ENCODE assay signal across 12 mouse cellular contexts in the genomic region with DNA sequence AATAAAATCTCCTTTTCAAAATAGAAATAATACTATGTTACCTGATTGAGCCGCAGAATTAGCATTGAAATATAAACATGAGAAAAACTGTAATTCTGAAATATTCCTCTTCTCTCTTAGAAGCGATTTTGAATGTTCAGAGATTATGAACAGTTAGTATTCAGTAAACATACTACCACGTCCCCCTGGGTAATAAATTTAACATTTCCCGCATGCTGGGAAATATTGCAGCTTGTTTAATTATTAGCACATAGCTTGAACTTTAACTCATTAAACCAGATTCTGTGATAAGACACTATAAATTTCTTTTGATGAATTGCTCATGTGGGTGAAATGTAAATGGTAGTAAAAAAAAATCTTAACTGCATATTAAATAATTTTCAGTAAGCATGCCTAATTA. TPM values are rescaled to one million over a fixed set of nuclear protein-coding genes. Genes with fewer than 3 reads are reported as not detected.
A peak's percentile ranks its signal among the peaks of the same experiment; 100 is the strongest.
DNase-seq lines count a peak whose midpoint lies in the region; ATAC-seq and TF ChIP-seq lines count a peak whose summit lies in the region.
"Had no signal": no experiment of that assay in that cellular context is flagged by ENCODE, and none has a peak within 500 bp of the region (broad histone marks: within the 10 kb centered on the region; RNA-seq: fewer than 3 reads in every experiment).

No protein-coding gene starts in this region.

- no peaks in the 10 kb centered on the region for H3K9me3 ChIP-seq in forebrain, postnatal 0 days (ENCODE audit: low read length)
- no peaks in the 10 kb centered on the region for H3K9me3 ChIP-seq in forebrain, embryonic 10.5 days
- no peaks in the 10 kb centered on the region for H3K9me3 ChIP-seq in hindbrain, embryonic 13.5 days
- H3K9me3 ChIP-seq in midbrain, embryonic 16.5 days (replicated peaks; ENCODE audit: control insufficient read depth, low read length, poor library complexity, severe bottlenecking): no peaks in the 10 kb centered on the region
- H3K9me3 ChIP-seq: limb, embryonic 15.5 days; lung, embryonic 15.5 days had no signal

- H3K4me2 ChIP-seq in forebrain, postnatal 0 days (ENCODE audit: low read depth): peak overlapping the region; percentile 44
- H3K4me2 ChIP-seq in hindbrain, embryonic 13.5 days: peak overlapping the region; percentile 60
- H3K4me2 ChIP-seq in midbrain, embryonic 16.5 days (ENCODE audit: low read length): peak overlapping the region; percentile 28; the same call in 1 of the 2 replicates
- H3K4me2 ChIP-seq: limb, embryonic 15.5 days; lung, embryonic 15.5 days had no signal

- no peak overlapping the region for H3K9ac ChIP-seq in forebrain, postnatal 0 days
- no peak overlapping the region for H3K9ac ChIP-seq in hindbrain, embryonic 13.5 days
- H3K9ac ChIP-seq in midbrain, embryonic 16.5 days (ENCODE audit: low read depth, low read length): no peak overlapping the region
- H3K9ac ChIP-seq: limb, embryonic 15.5 days; lung, embryonic 15.5 days had no signal

- H3K4me1 ChIP-seq in forebrain, postnatal 0 days (ENCODE audit: insufficient read depth): no peaks in the 10 kb centered on the region
- 0 out of 2 replicates have a peak, but pooled peaks cover 4% of the 10 kb centered on the region for H3K4me1 ChIP-seq in forebrain, embryonic 10.5 days
- H3K4me1 ChIP-seq in hindbrain, embryonic 13.5 days (replicated peaks): peaks cover 15% of the 10 kb centered on the region
- peaks cover 7% of the 10 kb centered on the region for H3K4me1 ChIP-seq in midbrain, embryonic 16.5 days (ENCODE audit: control insufficient read depth, insufficient read depth, low read length)
- H3K4me1 ChIP-seq: limb, embryonic 15.5 days; lung, embryonic 15.5 days had no signal

- peak overlapping the region; percentile 43 for H3K4me3 ChIP-seq in forebrain, postnatal 0 days (ENCODE audit: low read depth, low read length)
- H3K4me3 ChIP-seq in forebrain, embryonic 10.5 days: no peak overlapping the region
- peak overlapping the region; percentile 57 for H3K4me3 ChIP-seq in layer of hippocampus, adult 2 months
- peak overlapping the region; percentile 46 for H3K4me3 ChIP-seq in hindbrain, embryonic 13.5 days
- H3K4me3 ChIP-seq in midbrain, embryonic 16.5 days (ENCODE audit: low read depth, low read length): peak overlapping the region; percentile 15; the same call in 1 of the 2 replicates
- H3K4me3 ChIP-seq: limb, embryonic 15.5 days; lung, embryonic 15.5 days had no signal

- H3K36me3 ChIP-seq in forebrain, postnatal 0 days (ENCODE audit: insufficient read depth): no peaks in the 10 kb centered on the region
- H3K36me3 ChIP-seq in forebrain, embryonic 10.5 days (replicated peaks): no peaks in the 10 kb centered on the region
- H3K36me3 ChIP-seq in hindbrain, embryonic 13.5 days: 0 out of 2 replicates have a peak, but pooled peaks cover 3% of the 10 kb centered on the region
- no peaks in the 10 kb centered on the region for H3K36me3 ChIP-seq in midbrain, embryonic 16.5 days (ENCODE audit: control insufficient read depth, insufficient read depth, low read length)
- H3K36me3 ChIP-seq: limb, embryonic 15.5 days; lung, embryonic 15.5 days had no signal

- no peak for DNase-seq in forebrain, postnatal 0 days
- no peak for DNase-seq in forebrain, embryonic 10.5 days (ENCODE audit: extremely low spot score, low spot score)
- no peak for DNase-seq in layer of hippocampus, adult 2 months (ENCODE audit: low spot score in 2 of 2)
- no peak for DNase-seq in layer of hippocampus, postnatal 36 days
- no peak for DNase-seq in right cerebral cortex, postnatal 25 days
- no peak for DNase-seq in gastrocnemius, postnatal 25 days

- no peak overlapping the region for H3K27ac ChIP-seq in forebrain, postnatal 0 days (ENCODE audit: low read depth, low read length)
- H3K27ac ChIP-seq in forebrain, embryonic 10.5 days: no peak overlapping the region
- peak overlapping the region; percentile 99 for H3K27ac ChIP-seq in layer of hippocampus, adult 2 months
- H3K27ac ChIP-seq in hindbrain, embryonic 13.5 days: no peak overlapping the region
- H3K27ac ChIP-seq in midbrain, embryonic 16.5 days (ENCODE audit: low read length): no peak overlapping the region; the same call in 1 of the 2 replicates
- H3K27ac ChIP-seq: limb, embryonic 15.5 days; lung, embryonic 15.5 days had no signal

- TF ChIP-seq CTCF in forebrain, postnatal 0 days (IDR thresholded peaks at IDR 0.05; ENCODE audit: low read depth): no peak
- no peak for TF ChIP-seq CTCF in layer of hippocampus, adult 2 months (conservative IDR thresholded peaks at IDR 0.05)

- ATAC-seq in forebrain, postnatal 0 days: no peak
- ATAC-seq in hindbrain, embryonic 13.5 days (ENCODE audit: low FRiP score): no peak
- ATAC-seq in midbrain, embryonic 16.5 days: no peak
- ATAC-seq: activated CD4-positive, CD25-positive, alpha-beta regulatory T cell, adult 4 months had no signal

- 67% methylated on average over 4 of the region's 4 CpGs for WGBS in forebrain, postnatal 0 days
- 89% methylated on average over 4 of the region's 4 CpGs for WGBS in forebrain, embryonic 10.5 days
- 61% methylated on average over 4 of the region's 4 CpGs for WGBS in hindbrain, embryonic 13.5 days
- WGBS in midbrain, embryonic 16.5 days: 58% methylated on average over 4 of the region's 4 CpGs

- H3K27me3 ChIP-seq in forebrain, postnatal 0 days (ENCODE audit: insufficient read depth, low read length): no peaks in the 10 kb centered on the region
- H3K27me3 ChIP-seq in forebrain, embryonic 10.5 days (ENCODE audit: poor library complexity, severe bottlenecking): no peaks in the 10 kb centered on the region
- no peaks in the 10 kb centered on the region for H3K27me3 ChIP-seq in hindbrain, embryonic 13.5 days
- no peaks in the 10 kb centered on the region for H3K27me3 ChIP-seq in midbrain, embryonic 16.5 days (ENCODE audit: control insufficient read depth, insufficient read depth, low read depth, low read length)
- H3K27me3 ChIP-seq: limb, embryonic 15.5 days; lung, embryonic 15.5 days had no signal

RNA-seq across cellular contexts. Expression of a gene that starts 1.0 kb away (rescaled TPM):
- 16.6 and 17.2 TPM in 2 replicates for total RNA-seq in forebrain, postnatal 0 days (2014; rRNA removed)
- 12.3 and 13.3 TPM in 2 replicates for polyA plus RNA-seq in forebrain, postnatal 0 days (2015; fragmentation: Nextera tagmentation; extraction: Ambion mirVana)
- polyA plus RNA-seq in forebrain, embryonic 10.5 days (2016; fragmentation: Nextera tagmentation; extraction: Ambion mirVana): 0.52 and 0.69 TPM in 2 replicates
- 10 to 100 TPM; 81.4 to 87.3 TPM for total RNA-seq in layer of hippocampus, adult 2 months (2021)
- total RNA-seq in layer of hippocampus, postnatal 36 days (2021): 10 to 100 TPM; 75.5 to 82.0 TPM
- 16.7 and 17.0 TPM in 2 replicates for polyA plus RNA-seq in hindbrain, embryonic 13.5 days (2015; fragmentation: Nextera tagmentation; extraction: Ambion mirVana)
- polyA plus RNA-seq in midbrain, embryonic 16.5 days (2015; fragmentation: Nextera tagmentation; extraction: Ambion mirVana): 21.2 and 21.3 TPM in 2 replicates
- total RNA-seq in gastrocnemius, postnatal 25 days (2021): not detected
- polyA plus RNA-seq: testis, adult 2 months had no signal

RNA-seq across cellular contexts. Expression of a gene that starts 58.1 kb away (rescaled TPM):
- total RNA-seq in forebrain, postnatal 0 days (2014; rRNA removed): 41.4 and 47.7 TPM in 2 replicates
- 12.8 and 17.3 TPM in 2 replicates for polyA plus RNA-seq in forebrain, postnatal 0 days (2015; fragmentation: Nextera tagmentation; extraction: Ambion mirVana)
- polyA plus RNA-seq in forebrain, embryonic 10.5 days (2016; fragmentation: Nextera tagmentation; extraction: Ambion mirVana): 23.9 and 26.8 TPM in 2 replicates
- 10 to 100 TPM; 59.6 to 63.8 TPM for total RNA-seq in layer of hippocampus, adult 2 months (2021)
- total RNA-seq in layer of hippocampus, postnatal 36 days (2021): 10 to 100 TPM; 60.4 to 62.2 TPM
- 32.2 and 34.7 TPM in 2 replicates for polyA plus RNA-seq in hindbrain, embryonic 13.5 days (2015; fragmentation: Nextera tagmentation; extraction: Ambion mirVana)
- 27.3 and 27.9 TPM in 2 replicates for polyA plus RNA-seq in midbrain, embryonic 16.5 days (2015; fragmentation: Nextera tagmentation; extraction: Ambion mirVana)
- total RNA-seq in gastrocnemius, postnatal 25 days (2021): 10 to 100 TPM; 19.4 to 21.2 TPM

RNA-seq across cellular contexts. Expression of a gene that starts 58.1 kb away (rescaled TPM):
- 4.5 and 4.9 TPM in 2 replicates for total RNA-seq in forebrain, postnatal 0 days (2014; rRNA removed)
- polyA plus RNA-seq in forebrain, postnatal 0 days (2015; fragmentation: Nextera tagmentation; extraction: Ambion mirVana): 5.3 and 7.0 TPM in 2 replicates
- polyA plus RNA-seq in forebrain, embryonic 10.5 days (2016; fragmentation: Nextera tagmentation; extraction: Ambion mirVana): 10.7 and 10.9 TPM in 2 replicates
- total RNA-seq in layer of hippocampus, adult 2 months (2021): 10 to 100 TPM; 12.6 to 13.2 TPM
- total RNA-seq in layer of hippocampus, postnatal 36 days (2021): 1 to 10 TPM; 8.1 to 8.6 TPM
- 6.6 and 6.9 TPM in 2 replicates for polyA plus RNA-seq in hindbrain, embryonic 13.5 days (2015; fragmentation: Nextera tagmentation; extraction: Ambion mirVana)
- polyA plus RNA-seq in midbrain, embryonic 16.5 days (2015; fragmentation: Nextera tagmentation; extraction: Ambion mirVana): 6.3 and 6.6 TPM in 2 replicates
- 1 to 10 TPM; 3.7 to 5.8 TPM for total RNA-seq in gastrocnemius, postnatal 25 days (2021)

Comparison
In these comparisons a context has a peak if more than half of its experiments do, and no peak if none do; other contexts are left out.
1. RNA of a gene that starts 1.0 kb away (total RNA-seq): 81.4 to 87.3 TPM in layer of hippocampus, adult 2 months, 75.5 to 82.0 TPM in layer of hippocampus, postnatal 36 days and 16.6 to 17.2 TPM in forebrain, postnatal 0 days; not detected in gastrocnemius, postnatal 25 days; every median in the first group is over 10 times any median in the second.
2. Peak in every context shown above with its lines, with median percentiles within 50 percentile points of each other: H3K4me2 ChIP-seq.